Mouse (Mus musculus) hindbrain, embryonic 11.5 days (tissue): Measurements from ENCODE around the gene Prr15l. TPM values are rescaled to one million over a fixed set of nuclear protein-coding genes. Genes with fewer than 3 reads are reported as not detected.

Source experiments
- ATAC-seq: fragments of 200-750 bp; cut with Nextera tagmentation; 2 replicates; pipeline ENCODE4 v1.8.0; 2017; ENCODE audit warnings: mild to moderate bottlenecking, moderate TSS enrichment, moderate library complexity; ENCODE audit not compliant: low FRiP score
- DNase-seq: peaks from one replicate; pipeline ENCODE4 v3.0.0-alpha.2; 2015; ENCODE audit warnings: low spot score
- H3K27ac ChIP-seq: fragments of 300-500 bp; sonication (generic); 2 replicates; pipeline ENCODE4 v1.5.1; 2014; ENCODE audit warnings: mild to moderate bottlenecking, low read depth, low read length
- H3K27me3 ChIP-seq: fragments of 300-500 bp; sonication (generic); 2 replicates; pipeline ENCODE4 v1.6.1; 2014; ENCODE audit warnings: mild to moderate bottlenecking, low read length, moderate library complexity, mixed read lengths; ENCODE audit not compliant: control insufficient read depth, insufficient read depth
- H3K36me3 ChIP-seq: fragments of 300-500 bp; sonication (generic); 2 replicates; pipeline ENCODE4 v1.6.1; 2014; ENCODE audit warnings: mild to moderate bottlenecking, low read length, moderate library complexity, mixed read lengths; ENCODE audit not compliant: control insufficient read depth, insufficient read depth
- H3K4me1 ChIP-seq: fragments of 300-500 bp; sonication (generic); replicated peaks from 2 replicates; pipeline ENCODE4 v1.6.1; 2014; ENCODE audit warnings: low read length, mixed read lengths; ENCODE audit not compliant: control insufficient read depth, insufficient read depth
- H3K4me2 ChIP-seq: fragments of 300-500 bp; sonication (generic); replicated peaks from 2 replicates; pipeline ENCODE4 v1.6.1; 2014; ENCODE audit warnings: mild to moderate bottlenecking, low read depth, low read length
- H3K4me3 ChIP-seq: fragments of 300-500 bp; sonication (generic); 2 replicates; pipeline ENCODE4 v1.5.1; 2014; ENCODE audit warnings: low read depth, low read length
- H3K9ac ChIP-seq: fragments of 300-500 bp; sonication (generic); 2 replicates; pipeline ENCODE4 v1.6.1; 2014; ENCODE audit warnings: low read depth, low read length
- H3K9me3 ChIP-seq: fragments of 300-500 bp; sonication (generic); 2 replicates; pipeline ENCODE4 v1.6.1; 2016; ENCODE audit warnings: low read length; ENCODE audit not compliant: control insufficient read depth
- WGBS: fragments of 180-500 bp; shearing (Covaris S2); extraction: QIAGEN DNeasy Blood & Tissue Kit; methylation state at CpG from one replicate; pipeline ENCODE4 v1.1.7; 2014; 5-methylcytosine and 5-hydroxymethylcytosine counted together
- polyA plus RNA-seq: library from polyadenylated mRNA; unstranded; fragments of >200 nt; fragmentation: Nextera tagmentation; extraction: Ambion mirVana; gene quantifications from 2 replicates; pipeline ENCODE4 v1.2.1, GENCODE M21; 2014

The Prr15l gene
- polyA plus RNA-seq, 1 experiment from 2014 or later = 0.82 TPM

- H3K27me3 ChIP-seq = no peaks in the 10 kb centered on the region
- H3K4me3 ChIP-seq = no peak overlapping the region
- H3K4me1 ChIP-seq = no peaks in the 10 kb centered on the region
- no peaks in the 10 kb centered on the region for H3K36me3 ChIP-seq
- no peak for ATAC-seq
- H3K9ac ChIP-seq = no peak overlapping the region
- H3K9me3 ChIP-seq = no peaks in the 10 kb centered on the region
- WGBS = 87% methylated on average over 6 of the region's 6 CpGs
- no peak overlapping the region for H3K4me2 ChIP-seq
- H3K27ac ChIP-seq = no peak overlapping the region
- no peak for DNase-seq
Measured at GRCm38 (mm10) chr11:96938426-96938800, 10.5 kb downstream of the Prr15l start.

DNA sequence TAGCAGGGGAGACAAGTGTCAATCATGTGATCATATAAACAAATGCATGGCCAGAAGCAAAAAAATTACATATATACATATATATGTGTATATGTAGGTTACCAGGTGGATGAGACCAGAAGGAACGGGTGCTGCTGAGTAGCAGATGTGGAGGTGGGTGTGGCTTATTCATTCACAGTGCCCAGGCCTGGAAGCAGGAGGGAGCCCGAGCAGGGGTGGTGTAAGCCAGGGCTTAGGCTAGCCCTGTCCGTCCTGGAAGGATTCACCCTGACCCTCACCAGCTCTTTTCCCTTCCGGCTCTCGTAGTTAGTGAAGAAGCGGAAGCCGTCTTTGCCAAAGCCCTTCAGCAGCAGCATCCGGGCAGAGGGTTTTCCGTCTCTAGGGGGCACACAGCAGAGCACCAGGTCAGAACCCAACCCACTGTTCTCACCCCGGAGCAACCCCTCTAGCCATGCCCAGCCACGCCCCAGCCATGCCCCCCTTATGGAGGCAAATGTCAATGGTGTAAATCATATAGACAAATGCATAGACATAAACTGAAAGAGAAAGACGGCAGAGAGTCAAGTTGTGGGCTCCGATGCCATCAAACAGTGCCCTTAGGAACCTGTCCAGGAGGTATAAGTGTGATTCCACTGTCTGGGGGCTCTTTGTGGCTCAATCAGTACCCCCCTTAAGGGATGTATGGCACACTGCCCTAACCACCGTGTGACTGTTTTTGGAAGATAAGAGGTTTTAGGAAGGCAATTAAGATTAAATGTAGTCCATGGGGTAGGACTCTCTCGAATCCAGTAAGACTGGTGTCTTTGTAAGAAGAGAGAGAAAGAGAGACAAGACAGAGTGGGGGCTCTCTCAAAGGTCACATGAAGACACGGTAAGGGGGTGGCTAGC is 12.9 kb downstream of the Prr15l start:
- no peak for DNase-seq
- 80% methylated on average over 16 of the region's 16 CpGs for WGBS
- ATAC-seq = no peak
- no peak overlapping the region for H3K9ac ChIP-seq
- no peaks in the 10 kb centered on the region for H3K36me3 ChIP-seq
- H3K9me3 ChIP-seq = no peaks in the 10 kb centered on the region
- H3K4me2 ChIP-seq = no peak overlapping the region
- H3K4me1 ChIP-seq = no peaks in the 10 kb centered on the region; the same call in 1 of the 2 replicates
- no peaks in the 10 kb centered on the region for H3K27me3 ChIP-seq
- H3K4me3 ChIP-seq = no peak overlapping the region
- no peak overlapping the region for H3K27ac ChIP-seq

- H3K4me3 ChIP-seq = no peak overlapping the region
- no peak for DNase-seq
Measured at GRCm38 (mm10) chr11:96941989-96942590, 14.2 kb downstream of the Prr15l start.

DNA sequence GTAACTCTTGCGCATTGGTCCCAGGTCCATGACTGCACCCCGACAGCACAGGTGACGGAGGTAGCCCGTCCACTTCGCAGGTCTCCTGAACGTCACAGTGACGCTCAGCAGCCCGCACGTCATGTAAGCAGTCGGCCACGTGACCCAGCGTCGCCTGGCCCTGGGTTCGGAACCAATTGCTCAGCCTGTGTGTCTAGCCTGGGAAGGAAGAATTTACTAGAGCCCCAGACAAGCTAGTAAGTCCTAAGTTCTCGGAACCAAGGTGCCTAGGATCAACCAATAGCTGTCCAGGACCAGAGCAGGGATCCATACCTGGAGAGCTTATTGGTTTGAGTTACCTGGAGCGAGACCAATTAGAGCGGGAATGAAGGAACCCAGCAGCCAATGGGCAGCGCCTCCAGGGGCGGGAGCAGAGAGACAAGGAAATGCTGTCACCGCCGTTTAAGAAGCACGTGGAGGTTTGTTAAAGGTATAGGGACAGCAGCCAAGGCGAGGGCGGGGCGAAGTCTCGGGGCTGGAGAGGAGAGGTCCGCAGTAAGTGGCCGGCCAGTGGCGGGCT is 15.9 kb downstream of the Prr15l start, which contains the start of gene Pnpo:
Gene Pnpo, minus strand, starts transcription at position 241 of the 559 bp plus-strand sequence.
- 1% methylated on average over 29 of the region's 29 CpGs for WGBS
- H3K4me1 ChIP-seq = no peaks in the 10 kb centered on the region; the same call in 1 of the 2 replicates

More at GRCm38 (mm10) chr11:96941989-96942590, 14.2 kb downstream of the Prr15l start:
- H3K36me3 ChIP-seq = no peaks in the 10 kb centered on the region
- H3K9me3 ChIP-seq = no peaks in the 10 kb centered on the region
- WGBS = 81% methylated on average over 6 of the region's 6 CpGs
- no peak overlapping the region for H3K9ac ChIP-seq
- H3K4me2 ChIP-seq = no peak overlapping the region
- no peak overlapping the region for H3K27ac ChIP-seq
- H3K4me1 ChIP-seq = no peaks in the 10 kb centered on the region; the same call in 1 of the 2 replicates
- H3K27me3 ChIP-seq = no peaks in the 10 kb centered on the region
- no peak for ATAC-seq

GRCm38 (mm10) chr11:96944844-96945580 is 17.1 kb downstream of the Prr15l start:
- ATAC-seq (no peak), DNase-seq (no peak)
- Histone ChIP-seq H3K9ac (peak overlapping the region; percentile 7; the same call in 1 of the 2 replicates), H3K4me2 (peak overlapping the region; percentile 89), H3K4me1 (no peaks in the 10 kb centered on the region; the same call in 1 of the 2 replicates), H3K27me3 (no peaks in the 10 kb centered on the region), H3K27ac (no peak overlapping the region), H3K4me3 (no peak overlapping the region), H3K9me3 (no peaks in the 10 kb centered on the region), H3K36me3 (no peaks in the 10 kb centered on the region)
- 84% methylated on average over 14 of the region's 14 CpGs for WGBS

More for the DNA sequence above, 15.9 kb downstream of the Prr15l start, which contains the start of gene Pnpo:
- Histone ChIP-seq H3K4me2 (peak within 1 kb of the TSS; percentile 89), H3K36me3 (no peaks in the 10 kb centered on the region), H3K27me3 (no peaks in the 10 kb centered on the region), H3K9ac (peak within 1 kb of the TSS; percentile 32; the same call in 1 of the 2 replicates), H3K9me3 (no peaks in the 10 kb centered on the region), H3K4me3 (peak within 1 kb of the TSS; percentile 45), H3K27ac (no peak within 1 kb of the TSS)
- DNase-seq = peak; percentile 86
- ATAC-seq = peak; percentile 96

GRCm38 (mm10) chr11:96946498-96946897 is 18.6 kb downstream of the Prr15l start:
- H3K27me3 ChIP-seq = no peaks in the 10 kb centered on the region
- no peaks in the 10 kb centered on the region for H3K36me3 ChIP-seq
- no peaks in the 10 kb centered on the region for H3K9me3 ChIP-seq
- WGBS = 77% methylated on average over 9 of the region's 9 CpGs
- no peak overlapping the region for H3K4me2 ChIP-seq
- DNase-seq = no peak
- ATAC-seq = no peak
- H3K4me3 ChIP-seq = no peak overlapping the region
- no peaks in the 10 kb centered on the region; the same call in 1 of the 2 replicates for H3K4me1 ChIP-seq
- H3K9ac ChIP-seq = no peak overlapping the region
- no peak overlapping the region for H3K27ac ChIP-seq

- whole genome bisulfite sequencing = 89% methylated on average over 4 of the region's 4 CpGs
- Histone ChIP-seq H3K9me3 (no peaks in the 10 kb centered on the region), H3K4me3 (no peak overlapping the region), H3K9ac (no peak overlapping the region), H3K4me1 (no peaks in the 10 kb centered on the region; the same call in 1 of the 2 replicates), H3K27me3 (no peaks in the 10 kb centered on the region), H3K4me2 (no peak overlapping the region), H3K27ac (no peak overlapping the region), H3K36me3 (peaks cover 2% of the 10 kb centered on the region; the same call in 1 of the 2 replicates)
- ATAC-seq (no peak), DNase-seq (no peak)
Measured at GRCm38 (mm10) chr11:96947849-96948248, 19.9 kb downstream of the Prr15l start.

DNA sequence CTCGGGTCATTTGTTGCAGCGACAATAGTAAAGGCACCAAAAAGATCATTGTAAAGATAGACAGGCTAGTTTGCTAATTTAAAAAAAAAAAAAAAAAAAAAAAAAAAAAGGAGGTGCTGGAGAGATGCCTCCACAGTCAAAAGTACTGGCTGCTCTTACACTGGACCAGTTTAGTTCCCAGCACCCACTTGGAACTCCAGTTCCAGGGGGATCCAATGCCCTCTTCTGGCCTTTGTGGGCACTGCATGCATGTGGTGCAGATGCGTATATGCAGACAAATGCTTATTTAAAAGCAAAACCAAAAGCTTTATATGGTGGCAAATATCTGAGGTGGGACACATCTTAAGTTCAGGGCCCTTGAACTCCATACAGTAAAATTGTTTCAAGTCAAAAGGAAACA is 22.9 kb downstream of the Prr15l start:
- no peak overlapping the region for H3K27ac ChIP-seq
- H3K4me1 ChIP-seq = no peaks in the 10 kb centered on the region
- H3K36me3 ChIP-seq = peaks cover 6% of the 10 kb centered on the region
- no peak overlapping the region for H3K4me3 ChIP-seq
- no peaks in the 10 kb centered on the region for H3K9me3 ChIP-seq
- ATAC-seq = no peak
- no peak overlapping the region for H3K9ac ChIP-seq
- H3K27me3 ChIP-seq = no peaks in the 10 kb centered on the region
- no peak overlapping the region for H3K4me2 ChIP-seq
- WGBS = 94% methylated on average over 3 of the region's 3 CpGs
- DNase-seq = no peak
